Mouse (Mus musculus) myocyte (in vitro differentiated cells): Measurements from ENCODE around the gene Supt7l.

Experiments used
- MAX ChIP-seq: IDR thresholded peaks from one replicate; pipeline ENCODE4 v1.6.1; 2011; ENCODE audit warnings: low read depth, mild to moderate bottlenecking, control low read depth
- POLR2A ChIP-seq: IDR thresholded peaks from one replicate; pipeline ENCODE4 v1.6.1; 2011; ENCODE audit warnings: low read depth, mild to moderate bottlenecking, control low read depth, moderate library complexity; ENCODE audit not compliant: insufficient read length

GRCm38 (mm10) chr5:31467798-31468197 is 59.8 kb downstream of the Supt7l start:
- TF ChIP-seq POLR2A (no peak), MAX (no peak)
